Mouse (Mus musculus): ENCODE measurements around the gene Rnf43. TPM values are rescaled to one million over a fixed set of nuclear protein-coding genes. Genes with fewer than 3 reads are reported as not detected.

Gene Rnf43
- polyA plus RNA-seq, 1 experiment from 2014 or later = 1.9 TPM

DNA sequence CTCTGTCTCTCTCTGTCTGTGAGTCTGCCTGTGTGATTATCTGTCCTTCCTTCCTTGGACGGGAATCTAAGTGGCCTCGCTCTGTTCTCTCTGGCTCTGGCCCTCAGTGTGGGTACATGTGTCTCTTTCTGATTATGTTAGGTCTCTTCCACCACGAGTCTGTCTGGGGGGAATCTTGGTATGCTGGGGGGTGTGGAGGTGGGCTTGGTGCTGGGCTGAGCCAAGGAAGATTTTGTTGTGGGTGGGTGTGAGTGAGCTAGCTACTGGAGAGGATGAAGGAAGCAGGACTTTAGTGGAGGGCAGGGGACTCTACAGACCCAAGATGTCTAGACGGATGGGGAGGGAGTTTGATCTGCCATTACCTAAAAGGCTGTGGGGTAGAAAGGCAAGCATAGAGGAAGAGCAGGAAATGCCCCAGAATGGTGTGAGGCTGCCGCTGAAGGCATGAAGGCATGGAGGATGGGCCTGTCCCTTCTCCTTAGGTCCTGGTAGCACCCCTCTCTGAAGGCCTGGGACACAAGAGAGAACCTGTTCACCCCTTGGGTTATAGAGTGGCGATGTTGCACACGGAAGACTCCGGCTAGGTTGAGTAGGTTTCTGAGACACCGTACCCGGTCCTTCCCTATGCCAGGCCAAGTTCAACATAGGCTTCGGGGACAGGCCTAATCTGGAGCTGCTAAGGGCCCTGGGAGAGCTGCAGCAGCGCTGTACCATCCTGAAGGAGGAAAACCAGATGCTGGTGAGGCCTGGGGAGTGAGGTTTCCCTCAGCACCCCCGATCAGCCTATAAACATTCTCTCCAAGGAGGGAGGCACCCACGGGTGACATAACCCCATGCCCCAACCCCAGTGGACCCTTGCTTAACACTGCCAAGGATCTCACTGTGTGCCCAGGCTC, 99.5 kb downstream of the Rnf43 start:
- Histone ChIP-seq H3K9me3 (no peaks in the 10 kb centered on the region), H3K27me3 (ENCODE audit: poor library complexity, severe bottlenecking) (peaks cover 79% of the 10 kb centered on the region), H3K4me1 (peaks cover 42% of the 10 kb centered on the region), H3K36me3 (replicated peaks) (no peaks in the 10 kb centered on the region), H3K4me3 (no peak overlapping the region), H3K27ac (no peak overlapping the region)
- 76% methylated on average over 14 of the region's 14 CpGs for WGBS
- DNase-seq (ENCODE audit: extremely low spot score, low spot score) = no peak

DNA sequence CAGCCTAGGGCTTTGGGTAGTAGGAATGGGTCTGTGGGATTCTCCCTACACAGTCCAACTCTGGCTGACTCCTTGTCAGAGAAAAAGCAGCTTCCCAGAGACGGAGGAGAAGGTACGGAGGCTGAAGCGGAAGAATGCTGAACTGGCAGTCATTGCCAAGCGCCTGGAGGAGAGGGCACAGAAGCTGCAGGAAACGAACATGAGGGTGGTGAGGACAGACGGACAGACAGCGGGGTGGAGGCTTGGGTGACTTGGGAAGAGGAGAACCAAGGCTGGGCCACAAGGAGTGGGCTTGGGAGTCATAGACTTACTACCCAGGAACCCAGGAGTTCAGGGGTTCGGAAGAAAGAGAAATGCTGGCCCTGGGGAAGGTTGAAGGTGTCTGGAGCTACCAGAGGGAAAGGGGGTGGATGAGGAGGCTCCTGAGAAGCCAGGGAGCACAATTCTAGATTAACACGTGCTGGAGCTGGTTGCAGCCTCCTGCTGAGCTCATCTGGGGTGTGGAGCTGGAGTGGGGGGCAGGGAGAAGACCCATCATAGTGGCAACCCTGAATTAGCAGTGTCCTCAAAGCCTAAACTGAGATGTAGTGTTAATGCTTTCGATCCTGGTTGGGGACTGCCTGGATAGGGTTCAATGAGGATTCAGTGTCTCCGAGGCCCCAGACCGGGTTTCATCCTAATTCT, 100.3 kb downstream of the Rnf43 start:
- H3K4me3 ChIP-seq = peak overlapping the region; percentile 72
- H3K27ac ChIP-seq = no peak overlapping the region
- peaks cover 79% of the 10 kb centered on the region for H3K27me3 ChIP-seq (ENCODE audit: poor library complexity, severe bottlenecking)

DNA sequence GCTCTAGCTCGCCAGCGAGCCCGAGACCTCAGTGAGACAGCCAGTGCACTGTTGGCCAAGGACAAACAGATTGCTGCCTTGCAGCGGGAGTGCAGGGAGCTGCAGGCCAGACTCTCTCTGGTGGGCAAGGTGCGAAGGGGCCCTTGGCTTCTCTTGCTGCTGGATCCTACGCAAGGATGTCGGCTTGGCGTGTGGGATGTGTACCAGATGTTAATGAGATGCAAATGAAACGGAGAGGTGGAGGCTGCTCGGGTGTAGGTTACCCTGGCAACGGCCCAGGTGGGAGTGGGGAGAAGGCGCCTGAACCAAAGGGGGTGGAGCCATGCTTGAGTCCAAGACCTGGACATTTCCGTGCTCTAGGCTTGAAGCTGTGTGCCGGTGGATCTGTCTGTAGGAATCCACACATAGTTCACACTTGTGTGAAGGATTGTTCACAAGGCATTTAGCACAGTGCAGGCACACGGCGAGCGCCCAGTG, 101.0 kb downstream of the Rnf43 start:
- Histone ChIP-seq H3K36me3 (replicated peaks) (no peaks in the 10 kb centered on the region), H3K9me3 (no peaks in the 10 kb centered on the region), H3K27me3 (ENCODE audit: poor library complexity, severe bottlenecking) (peaks cover 85% of the 10 kb centered on the region), H3K27ac (peak overlapping the region; percentile 85), H3K4me1 (peaks cover 42% of the 10 kb centered on the region), H3K4me3 (peak overlapping the region; percentile 72)
- WGBS = 1% methylated on average over 17 of the region's 17 CpGs
- DNase-seq (ENCODE audit: extremely low spot score, low spot score) = peak; percentile 71

More for the DNA sequence above, 100.3 kb downstream of the Rnf43 start:
- 43% methylated on average over 12 of the region's 12 CpGs for WGBS
- Histone ChIP-seq H3K4me1 (peaks cover 42% of the 10 kb centered on the region), H3K36me3 (replicated peaks) (no peaks in the 10 kb centered on the region), H3K9me3 (no peaks in the 10 kb centered on the region)
- DNase-seq (ENCODE audit: extremely low spot score, low spot score) = no peak

DNA sequence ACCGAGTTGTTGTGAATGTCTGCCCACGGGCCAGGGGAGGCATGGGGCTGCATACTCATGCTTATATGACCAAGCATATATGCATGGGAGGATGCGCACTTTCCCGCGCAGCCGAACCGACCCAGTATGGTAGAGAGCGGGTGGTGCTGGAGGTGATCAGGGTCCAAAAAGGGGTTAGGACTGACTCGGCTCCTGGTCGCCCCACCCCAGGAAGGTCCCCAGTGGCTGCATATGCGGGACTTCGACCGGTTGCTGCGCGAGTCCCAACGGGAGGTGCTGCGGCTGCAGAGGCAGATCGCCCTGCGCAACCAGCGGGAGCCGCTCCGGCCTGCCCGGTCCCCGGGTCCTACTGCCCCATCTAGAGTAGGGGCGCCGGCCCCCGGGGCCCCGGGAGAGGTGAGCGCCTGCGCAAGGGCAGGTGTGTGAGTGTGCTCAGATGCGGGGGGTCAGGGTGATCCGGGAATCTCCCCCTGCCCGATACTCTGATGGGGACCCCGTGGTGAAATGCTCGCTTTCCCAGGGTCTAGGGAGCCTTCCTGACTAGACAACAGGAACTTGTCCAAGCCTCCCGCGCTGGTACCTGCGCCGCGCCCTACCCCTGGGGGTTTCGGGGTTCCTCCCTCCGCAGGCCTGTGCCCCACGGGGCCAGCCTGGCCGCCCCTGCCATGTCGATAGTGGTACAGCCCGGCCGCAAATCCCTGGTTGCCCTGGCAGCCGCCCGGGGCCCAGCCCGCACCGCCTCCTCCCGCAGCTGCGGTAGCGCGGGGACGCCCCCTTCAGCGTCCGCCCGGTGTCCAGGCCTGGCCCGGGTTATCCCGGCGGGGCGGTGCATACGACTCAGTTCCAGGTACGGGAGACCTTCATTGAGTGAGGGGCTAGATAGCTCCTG, 101.7 kb downstream of the Rnf43 start:
- Histone ChIP-seq H3K4me1 (peaks cover 42% of the 10 kb centered on the region), H3K4me3 (peak overlapping the region; percentile 72), H3K27me3 (ENCODE audit: poor library complexity, severe bottlenecking) (peaks cover 84% of the 10 kb centered on the region), H3K9me3 (no peaks in the 10 kb centered on the region), H3K27ac (peak overlapping the region; percentile 85), H3K36me3 (replicated peaks) (no peaks in the 10 kb centered on the region)
- WGBS = under 1% methylated on average over 61 of the region's 65 CpGs
- DNase-seq (ENCODE audit: extremely low spot score, low spot score) = peak; percentile 51

DNA sequence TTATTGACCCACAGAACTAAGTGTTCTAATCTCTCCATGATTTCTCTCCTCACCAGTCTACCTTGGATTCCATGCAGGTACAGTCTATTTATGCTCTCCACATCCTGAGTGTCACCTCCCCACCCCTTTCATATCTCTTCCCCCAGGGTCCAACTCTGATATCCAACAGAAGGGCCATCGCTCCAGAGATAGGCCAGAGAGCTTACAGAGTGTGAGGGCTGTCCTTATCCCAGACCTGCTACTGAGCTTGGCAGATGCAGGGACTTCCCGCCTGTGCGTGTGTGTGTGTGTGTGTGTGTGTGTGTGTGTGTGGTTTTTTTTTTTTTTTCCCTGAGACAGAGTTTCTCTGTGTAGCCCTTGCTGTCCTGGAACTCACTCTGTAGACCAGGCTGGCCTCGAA, 106.2 kb downstream of the Rnf43 start:
- Histone ChIP-seq H3K27ac (no peak overlapping the region), H3K4me3 (no peak overlapping the region), H3K36me3 (replicated peaks) (no peaks in the 10 kb centered on the region; the same call in none of the 2 replicates), H3K4me1 (peaks cover 17% of the 10 kb centered on the region), H3K9me3 (no peaks in the 10 kb centered on the region), H3K27me3 (ENCODE audit: poor library complexity, severe bottlenecking) (peaks cover 39% of the 10 kb centered on the region)
- DNase-seq (ENCODE audit: extremely low spot score, low spot score) = no peak
- 92% methylated on average over 4 of the region's 4 CpGs for WGBS

DNA sequence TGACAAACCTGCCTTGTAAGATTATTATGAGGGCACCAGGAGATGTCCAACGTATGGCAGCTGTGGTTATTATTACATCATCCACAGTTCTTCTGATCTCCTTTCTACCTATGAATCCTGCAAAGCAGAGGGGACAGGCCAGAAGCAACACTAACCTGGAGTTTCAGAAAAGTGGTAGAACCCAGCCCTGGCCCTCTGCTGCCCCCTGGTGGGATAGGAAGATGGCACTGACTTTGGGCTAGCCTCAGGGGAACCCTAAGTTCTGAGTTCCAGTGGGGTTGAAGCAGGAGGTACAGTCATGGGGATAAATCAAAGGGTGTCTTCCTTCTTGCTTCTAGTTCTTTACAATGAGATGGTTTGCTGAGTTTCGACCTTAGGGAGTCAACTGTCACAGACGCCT, 108.5 kb downstream of the Rnf43 start:
- peak; percentile 59 for DNase-seq (ENCODE audit: extremely low spot score, low spot score)
- Histone ChIP-seq H3K27ac (no peak overlapping the region), H3K4me1 (no peaks in the 10 kb centered on the region), H3K36me3 (replicated peaks) (no peaks in the 10 kb centered on the region; the same call in none of the 2 replicates), H3K27me3 (ENCODE audit: poor library complexity, severe bottlenecking) (peaks cover 22% of the 10 kb centered on the region), H3K4me3 (no peak overlapping the region), H3K9me3 (no peaks in the 10 kb centered on the region)
- 52% methylated on average over 3 of the region's 3 CpGs for WGBS

DNA sequence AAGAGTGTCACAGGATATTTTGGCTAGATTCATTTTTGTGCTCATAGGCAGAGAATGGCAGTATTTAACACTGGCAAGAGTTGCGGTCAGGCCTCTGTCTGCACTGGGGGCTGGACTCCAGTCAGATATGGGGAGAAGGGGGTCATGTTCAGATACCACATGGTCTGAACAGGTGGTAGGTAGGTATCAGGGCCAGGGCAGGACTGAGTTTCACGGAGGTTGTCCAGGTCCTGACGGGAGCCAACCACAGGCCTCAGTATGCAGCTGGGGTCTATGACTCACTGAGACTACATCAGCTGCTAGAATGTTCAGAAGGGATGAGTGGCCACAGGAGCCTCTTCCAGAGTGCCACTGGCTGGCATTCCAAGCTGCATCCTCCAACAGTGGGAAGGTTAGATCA, 109.8 kb downstream of the Rnf43 start:
- Histone ChIP-seq H3K4me3 (no peak overlapping the region), H3K27me3 (ENCODE audit: poor library complexity, severe bottlenecking) (peaks cover 19% of the 10 kb centered on the region), H3K36me3 (replicated peaks) (no peaks in the 10 kb centered on the region; the same call in none of the 2 replicates), H3K27ac (no peak overlapping the region), H3K9me3 (no peaks in the 10 kb centered on the region), H3K4me1 (peaks cover 1% of the 10 kb centered on the region)
- 91% methylated on average over 3 of the region's 3 CpGs for WGBS
- DNase-seq (ENCODE audit: extremely low spot score, low spot score) = no peak

DNA sequence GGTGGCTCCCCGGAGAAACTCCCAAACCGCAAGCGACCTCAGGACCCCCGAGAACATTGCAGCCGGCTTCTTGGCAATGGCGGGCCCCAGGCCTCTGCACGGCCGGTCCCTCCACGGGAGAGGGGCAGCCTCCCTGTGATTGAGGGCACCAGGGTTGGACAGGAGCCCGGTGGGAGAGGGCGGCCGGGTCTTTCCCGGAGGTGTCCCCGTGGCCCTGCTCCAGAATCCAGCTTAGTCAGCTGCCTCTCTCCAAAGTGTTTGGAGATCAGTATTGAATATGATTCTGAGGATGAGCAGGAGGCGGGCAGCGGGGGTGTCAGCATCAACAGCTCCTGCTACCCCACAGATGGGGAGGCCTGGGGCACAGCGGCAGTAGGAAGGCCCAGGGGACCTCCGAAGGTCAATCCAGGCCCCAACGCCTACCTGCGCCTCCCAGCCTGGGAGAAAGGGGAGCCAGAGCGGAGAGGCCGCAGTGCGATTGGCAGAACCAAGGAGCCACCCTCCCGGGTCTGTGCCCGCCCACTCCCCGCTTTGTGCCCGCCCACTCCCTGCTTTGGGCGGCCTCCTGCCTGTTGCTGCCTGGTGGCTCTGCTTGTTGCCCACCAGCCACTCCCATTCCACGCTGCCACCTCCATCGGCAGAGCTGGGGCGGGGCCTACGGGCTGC, 115.7 kb downstream of the Rnf43 start:
- no peaks in the 10 kb centered on the region for H3K36me3 ChIP-seq (replicated peaks)
- peaks cover 47% of the 10 kb centered on the region for H3K27me3 ChIP-seq (ENCODE audit: poor library complexity, severe bottlenecking)
- peaks cover 20% of the 10 kb centered on the region for H3K4me1 ChIP-seq
- WGBS = 12% methylated on average over 31 of the region's 32 CpGs
- peak; percentile 80 for DNase-seq (ENCODE audit: extremely low spot score, low spot score)
- H3K27ac ChIP-seq = peak overlapping the region; percentile 75
- no peaks in the 10 kb centered on the region for H3K9me3 ChIP-seq
- H3K4me3 ChIP-seq = peak overlapping the region; percentile 53

DNA sequence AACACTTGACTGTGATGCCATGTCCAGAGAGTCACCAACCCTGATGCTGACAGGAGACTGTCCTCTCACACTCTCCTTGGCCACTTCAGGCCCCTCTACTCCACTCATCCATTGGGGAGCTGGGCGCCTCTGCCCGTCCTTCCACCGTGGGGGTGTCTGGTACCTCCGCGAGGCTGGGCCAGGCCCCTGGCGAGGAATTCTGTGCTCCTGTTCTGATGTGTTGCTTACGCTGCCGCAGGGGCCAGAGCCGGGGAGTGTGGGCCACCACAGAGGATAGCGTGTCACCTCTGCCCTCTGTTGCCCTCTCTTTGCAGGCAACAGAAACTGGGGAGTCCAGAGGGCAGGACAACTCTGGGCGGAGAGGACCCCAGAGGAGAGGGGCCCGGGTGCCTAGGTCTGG, 116.4 kb downstream of the Rnf43 start:
- peaks cover 20% of the 10 kb centered on the region for H3K4me1 ChIP-seq
- no peak for DNase-seq (ENCODE audit: extremely low spot score, low spot score)
- H3K36me3 ChIP-seq (replicated peaks) = no peaks in the 10 kb centered on the region
- peak overlapping the region; percentile 53 for H3K4me3 ChIP-seq
- 42% methylated on average over 12 of the region's 12 CpGs for whole genome bisulfite sequencing
- peak overlapping the region; percentile 75 for H3K27ac ChIP-seq
- no peaks in the 10 kb centered on the region for H3K9me3 ChIP-seq
- peaks cover 47% of the 10 kb centered on the region for H3K27me3 ChIP-seq (ENCODE audit: poor library complexity, severe bottlenecking)

DNA sequence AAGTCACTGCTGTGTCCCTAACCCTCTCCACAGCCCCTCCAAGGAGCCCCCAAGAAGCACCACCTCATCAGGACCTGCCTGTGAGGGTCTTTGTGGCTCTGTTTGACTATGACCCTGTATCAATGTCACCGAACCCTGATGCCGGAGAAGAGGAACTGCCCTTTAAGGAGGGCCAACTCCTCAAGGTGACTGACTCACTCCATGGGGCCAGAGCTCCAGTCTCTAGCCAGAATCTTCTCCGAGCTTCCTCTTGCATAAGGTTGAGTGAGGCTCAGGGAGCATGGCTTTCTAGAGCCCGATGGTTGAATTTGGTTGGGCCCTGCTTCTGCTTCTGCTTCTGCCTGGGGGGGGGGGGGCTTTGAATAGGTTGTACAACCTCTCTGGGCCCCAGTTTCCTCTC, 116.9 kb downstream of the Rnf43 start:
- Histone ChIP-seq H3K36me3 (replicated peaks) (no peaks in the 10 kb centered on the region), H3K9me3 (no peaks in the 10 kb centered on the region), H3K27ac (peak overlapping the region; percentile 75; the same call in 1 of the 2 replicates), H3K4me1 (peaks cover 20% of the 10 kb centered on the region), H3K27me3 (ENCODE audit: poor library complexity, severe bottlenecking) (peaks cover 47% of the 10 kb centered on the region), H3K4me3 (peak overlapping the region; percentile 53)
- WGBS = 84% methylated on average over 4 of the region's 4 CpGs
- no peak for DNase-seq (ENCODE audit: extremely low spot score, low spot score)

DNA sequence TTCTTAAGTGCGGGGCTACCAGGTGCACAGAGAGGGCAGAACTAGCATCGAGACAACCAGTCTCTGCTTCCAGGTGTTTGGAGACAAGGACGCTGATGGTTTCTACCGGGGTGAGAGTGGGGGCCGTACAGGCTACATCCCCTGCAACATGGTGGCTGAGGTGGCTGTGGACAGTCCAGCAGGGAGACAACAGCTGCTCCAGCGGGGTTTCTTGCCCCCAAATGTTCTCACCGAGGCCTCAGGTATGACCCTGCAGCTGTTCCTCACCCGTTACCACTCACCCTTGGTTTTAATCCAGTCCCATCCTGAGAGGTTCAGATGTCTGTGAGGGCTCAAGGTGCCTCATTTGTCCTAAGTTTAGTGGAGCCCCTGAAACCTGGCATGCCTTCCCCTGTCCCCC, 117.6 kb downstream of the Rnf43 start:
- no peak overlapping the region for H3K4me3 ChIP-seq
- no peaks in the 10 kb centered on the region for H3K9me3 ChIP-seq
- H3K36me3 ChIP-seq (replicated peaks) = no peaks in the 10 kb centered on the region
- no peak overlapping the region for H3K27ac ChIP-seq
- 85% methylated on average over 8 of the region's 8 CpGs for WGBS
- H3K27me3 ChIP-seq (ENCODE audit: poor library complexity, severe bottlenecking) = peaks cover 43% of the 10 kb centered on the region
- peaks cover 20% of the 10 kb centered on the region for H3K4me1 ChIP-seq
- DNase-seq (ENCODE audit: extremely low spot score, low spot score) = no peak
